Mouse (Mus musculus) granulocyte monocyte progenitor cell, adult 5-6 weeks (primary cell): ENCODE measurements around the gene Fam160b1. TPM values are rescaled to one million over a fixed set of nuclear protein-coding genes. Genes with fewer than 3 reads are reported as not detected.

Experiments
- ATAC-seq: replicated peaks from 2 replicates; pipeline ENCODE4 v1.8.0; 2016; ENCODE audit warnings: mild to moderate bottlenecking, moderate TSS enrichment, inconsistent platforms; ENCODE audit not compliant: poor library complexity, severe bottlenecking
- total RNA-seq, 2 experiments: library from RNA; stranded (forward) in 1 of 2; stranded (reverse) in 1 of 2; fragments of 200-712, 200-1000 nt in 1 of 2; fragments of >200 nt in 1 of 2; fragmentation: Nextera tagmentation in 1 of 2; gene quantifications; 2 replicates each; pipeline ENCODE4 v1.2.3; 2014 to 2017

The Fam160b1 gene
- total RNA-seq, 2 experiments from 2014 or later: 15.3 to 25.6 TPM

DNA sequence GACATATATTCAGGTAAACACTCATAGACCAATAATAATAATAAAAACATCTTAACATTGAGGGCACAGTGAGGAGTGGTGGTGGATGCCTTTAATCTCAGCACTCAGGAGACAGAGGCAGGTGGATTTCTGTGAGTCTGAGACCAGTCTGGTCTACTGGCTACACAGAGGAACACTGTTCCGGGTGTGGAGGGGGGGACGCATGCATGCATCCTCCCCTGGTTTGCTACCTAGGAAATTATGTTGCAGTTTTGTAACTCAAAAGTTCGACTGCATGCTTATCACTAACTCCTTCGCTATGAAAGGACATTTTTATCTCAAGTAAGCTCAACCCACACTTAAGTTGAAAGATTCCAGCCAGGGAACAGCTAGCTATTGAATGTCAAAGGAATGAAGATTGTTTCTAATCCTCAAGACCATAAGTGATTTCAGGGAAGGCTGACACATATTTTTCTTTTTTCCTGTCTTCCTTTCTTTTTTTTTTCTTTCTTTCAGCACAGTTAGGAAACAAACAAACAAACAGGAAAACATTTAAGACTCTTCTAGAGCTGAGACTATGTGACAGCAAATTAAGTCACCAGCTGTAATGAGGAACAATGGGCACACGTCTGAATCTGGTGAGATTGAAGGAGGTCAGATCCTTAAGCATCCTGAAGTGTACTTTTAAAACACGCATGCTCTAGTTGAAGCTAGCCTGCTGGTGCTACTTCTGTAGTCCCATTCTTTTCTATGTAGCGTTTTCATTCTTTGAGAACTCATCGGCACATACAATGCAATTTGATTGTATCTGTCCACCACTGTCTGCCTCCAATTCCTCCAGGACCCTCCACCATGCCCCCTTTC lies 19.4 kb upstream of the Fam160b1 start:
- ATAC-seq: no peak

DNA sequence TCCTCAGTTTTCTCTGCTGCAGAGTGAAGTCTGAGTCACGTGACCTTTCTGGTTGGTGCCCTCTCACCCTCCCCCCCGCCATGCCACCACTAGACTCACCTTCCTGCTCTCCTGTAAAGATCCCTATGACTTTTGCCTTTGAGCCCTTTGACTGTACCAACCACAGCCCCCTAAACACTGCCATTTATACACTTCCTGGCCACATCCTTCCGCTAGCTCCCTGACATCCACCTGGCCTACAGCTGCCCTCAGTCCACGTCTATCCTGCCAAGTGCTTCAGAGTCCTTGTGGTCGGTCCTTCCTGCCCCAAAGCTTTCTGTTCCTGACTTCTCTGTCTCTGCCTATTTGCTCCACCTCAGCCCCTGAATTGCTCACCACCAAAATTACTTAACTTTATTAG lies 16.6 kb upstream of the Fam160b1 start:
- peak; percentile 96 for ATAC-seq

DNA sequence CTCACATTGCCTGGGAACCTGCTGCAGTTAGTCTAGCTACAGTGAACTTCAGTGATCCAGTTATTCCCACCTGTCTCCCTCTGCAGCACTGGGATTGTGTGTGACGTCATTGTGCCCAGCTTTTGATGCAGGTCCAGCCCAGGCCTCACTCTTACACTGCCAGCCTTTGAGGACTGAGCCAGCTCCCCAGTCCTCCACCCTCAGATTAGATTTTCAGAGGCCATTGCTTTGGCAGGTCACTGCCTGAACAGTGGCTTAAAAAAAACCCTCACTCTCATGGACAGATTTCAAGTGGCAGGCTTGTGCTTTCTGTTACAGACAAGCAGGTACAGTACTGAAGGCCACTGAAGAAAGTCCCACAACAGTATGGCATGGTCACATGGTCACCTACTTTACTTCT lies 15.8 kb upstream of the Fam160b1 start:
- no peak for ATAC-seq

DNA sequence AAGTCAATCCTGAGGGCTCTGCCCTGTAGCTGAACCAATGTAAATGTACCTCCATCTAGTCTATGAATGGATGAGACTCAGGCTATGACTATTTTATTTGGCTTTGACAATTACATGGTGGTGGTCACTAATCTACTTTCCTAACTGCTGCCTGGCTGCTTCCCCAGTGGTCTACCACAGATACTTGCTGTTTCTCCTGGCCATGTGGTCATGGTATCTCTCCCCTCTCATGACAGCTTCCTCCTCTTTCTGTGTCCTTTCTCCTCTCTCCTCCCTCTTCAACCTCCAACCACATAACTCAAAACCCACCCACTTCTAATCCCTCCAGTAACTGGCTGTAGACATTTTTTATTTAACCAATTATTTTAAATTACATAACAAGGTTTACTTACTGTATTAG lies 11.4 kb upstream of the Fam160b1 start:
- peak; percentile 40 for ATAC-seq

DNA sequence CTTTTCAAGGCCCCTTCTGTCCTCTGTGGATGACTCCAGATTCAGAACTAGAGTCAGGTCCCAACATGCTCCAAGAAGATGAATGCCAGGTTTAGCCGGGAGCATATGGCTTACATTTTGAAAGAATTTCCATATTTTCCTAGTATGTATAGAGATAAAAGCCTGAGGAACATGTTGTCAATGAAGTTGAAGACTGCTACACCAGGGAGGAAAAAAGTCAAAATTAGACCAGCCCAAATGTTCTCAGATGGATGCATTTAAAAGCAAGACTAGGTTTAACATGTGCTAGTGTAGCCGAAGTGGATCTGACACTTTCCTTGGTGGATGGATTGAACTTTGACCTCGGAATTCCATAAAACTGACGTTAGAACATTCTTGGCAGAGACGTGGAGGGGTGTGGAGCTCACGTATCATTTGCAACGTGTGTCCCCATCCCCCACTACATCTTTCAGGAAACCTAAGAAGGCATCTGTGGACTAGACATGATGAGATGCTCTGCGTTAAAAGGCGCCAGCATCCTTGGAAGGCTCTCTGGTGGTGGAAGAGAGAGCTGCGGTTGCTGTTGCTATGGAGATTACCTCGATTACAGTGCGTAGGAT lies 8.0 kb upstream of the Fam160b1 start:
- ATAC-seq: no peak

DNA sequence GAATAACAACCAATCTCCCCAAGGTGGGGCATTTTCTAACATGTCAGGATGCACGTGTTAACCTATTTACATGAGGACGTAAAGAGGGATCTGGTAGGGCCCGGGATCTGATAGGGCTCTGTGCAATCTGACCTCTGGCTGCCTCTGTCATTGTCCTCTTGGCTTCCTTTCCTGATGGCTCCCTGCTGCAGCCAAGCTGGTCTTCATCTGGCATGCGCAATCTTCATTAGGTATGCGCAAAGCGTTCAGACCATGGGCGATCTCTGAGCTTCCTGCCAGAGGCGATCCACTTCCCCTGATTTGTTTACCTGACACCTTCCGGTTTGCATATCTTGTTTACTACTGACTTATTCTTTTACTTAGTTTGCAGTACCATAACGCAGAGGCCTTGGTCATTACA lies 7.3 kb upstream of the Fam160b1 start:
- ATAC-seq: no peak

DNA sequence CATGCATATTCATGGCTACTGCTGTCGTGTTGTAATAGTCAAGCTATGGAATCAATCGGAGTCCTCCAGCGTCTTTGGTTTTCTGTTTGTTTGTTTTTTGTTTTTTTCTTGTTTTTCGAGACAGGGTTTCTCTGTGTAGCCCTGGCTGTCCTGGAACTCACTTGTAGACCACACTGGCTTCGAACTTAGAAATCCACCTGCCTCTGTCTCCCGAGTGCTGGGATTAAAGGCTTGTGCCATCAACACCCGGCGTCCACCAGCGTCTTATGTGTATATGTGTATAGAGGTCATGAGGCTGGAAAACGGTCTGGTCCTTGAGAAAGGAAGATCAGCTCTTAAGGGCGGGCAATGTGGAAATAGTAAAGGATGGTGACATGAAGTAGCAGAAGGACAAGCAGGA lies 6.4 kb upstream of the Fam160b1 start:
- no peak for ATAC-seq

DNA sequence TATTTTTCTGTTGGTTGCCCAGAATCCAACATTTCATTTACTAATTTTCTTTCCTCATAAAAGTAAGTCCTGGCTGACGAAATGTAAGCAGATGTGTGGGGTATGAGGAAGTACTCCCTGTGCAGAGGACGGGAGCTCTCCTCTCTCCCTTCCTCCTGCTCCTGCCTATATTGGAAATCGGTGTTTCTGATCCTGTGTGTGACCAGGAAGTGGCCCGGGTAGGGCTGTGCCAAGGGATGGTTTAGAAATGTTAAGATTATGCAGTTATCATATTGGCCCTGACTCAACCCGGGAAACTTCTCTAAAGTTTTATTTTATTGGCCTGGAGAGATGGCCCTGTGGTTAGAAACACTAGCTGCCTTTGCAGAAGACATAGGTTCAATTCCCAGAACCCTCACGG lies 5.8 kb upstream of the Fam160b1 start:
- ATAC-seq: peak; percentile 61

DNA sequence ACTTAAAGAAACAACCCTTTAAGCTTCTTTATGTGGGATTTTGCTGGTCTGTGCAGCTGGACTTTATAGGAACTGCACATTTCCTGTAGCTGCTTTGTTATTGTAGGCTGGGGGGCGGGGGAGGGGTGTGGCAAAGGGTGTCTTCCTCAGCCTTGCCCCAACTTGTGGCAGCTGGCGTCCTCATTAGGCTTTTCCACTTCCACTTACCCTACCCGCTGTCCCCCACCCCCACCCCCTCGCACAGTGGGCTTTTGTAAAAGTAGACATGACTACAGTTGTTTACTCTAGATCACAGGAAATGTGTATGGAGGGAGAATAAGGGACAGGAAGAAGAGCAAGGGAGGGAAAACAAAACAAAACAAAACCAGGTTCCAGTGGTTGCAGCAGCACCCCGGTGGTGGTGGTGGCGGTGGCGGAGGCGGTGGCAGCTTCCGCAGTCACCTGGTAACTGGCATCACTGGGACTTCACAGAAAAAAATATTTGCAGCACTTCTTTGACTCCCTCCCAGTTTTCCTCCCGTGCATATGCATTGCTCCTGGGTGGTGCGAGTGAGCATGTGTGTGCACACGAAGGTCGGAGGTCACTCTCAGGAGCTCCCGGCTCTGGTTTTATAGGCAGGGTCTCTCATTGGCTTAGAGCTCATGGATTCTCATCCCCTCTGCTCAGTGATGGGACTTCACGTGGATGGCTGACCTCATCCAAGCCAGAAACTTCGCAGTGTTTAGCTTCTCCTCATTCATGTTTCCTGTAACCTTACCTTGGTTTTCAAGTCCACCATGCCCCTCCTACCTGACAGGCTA lies 4.8 kb upstream of the Fam160b1 start:
- ATAC-seq: peak; percentile 49

DNA sequence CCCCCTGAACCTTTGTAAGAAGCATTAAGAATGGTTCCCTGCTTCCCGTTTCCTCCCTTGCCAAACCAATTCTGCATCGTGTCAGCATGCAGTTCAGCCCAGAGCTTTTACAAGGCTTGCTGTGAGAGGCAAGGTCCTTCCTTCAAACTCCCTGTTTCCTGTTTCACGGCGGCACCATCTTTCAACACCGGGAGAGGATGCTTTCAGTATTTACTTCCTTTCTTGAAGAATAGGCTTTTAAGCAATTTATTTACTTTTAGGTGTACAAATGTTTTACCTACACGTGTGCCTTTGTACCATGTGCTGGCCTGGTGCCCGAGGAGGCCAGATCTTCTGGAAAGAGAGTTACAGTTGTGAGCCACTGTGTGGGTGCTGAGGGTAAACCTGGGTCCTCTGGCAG lies 4.2 kb upstream of the Fam160b1 start:
- ATAC-seq: peak; percentile 15

DNA sequence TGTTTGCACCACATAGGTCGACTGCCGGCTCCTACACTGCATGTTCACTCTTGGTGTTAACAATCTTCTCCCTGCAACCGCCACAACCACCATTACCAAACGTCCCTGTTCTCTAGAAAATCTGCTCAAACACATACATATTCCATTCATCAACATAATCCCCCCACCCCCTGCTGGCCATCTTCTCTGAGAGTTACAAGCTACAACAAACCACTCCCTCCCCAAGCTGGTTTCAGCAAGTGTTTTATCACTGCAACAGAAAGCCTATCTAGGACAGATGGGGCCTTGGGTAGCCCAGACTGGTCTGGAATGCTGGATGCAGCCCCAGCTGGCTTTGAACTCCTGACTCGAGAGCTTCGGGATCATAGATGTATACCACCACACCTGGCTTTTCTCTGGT lies 3.2 kb upstream of the Fam160b1 start:
- ATAC-seq: no peak

DNA sequence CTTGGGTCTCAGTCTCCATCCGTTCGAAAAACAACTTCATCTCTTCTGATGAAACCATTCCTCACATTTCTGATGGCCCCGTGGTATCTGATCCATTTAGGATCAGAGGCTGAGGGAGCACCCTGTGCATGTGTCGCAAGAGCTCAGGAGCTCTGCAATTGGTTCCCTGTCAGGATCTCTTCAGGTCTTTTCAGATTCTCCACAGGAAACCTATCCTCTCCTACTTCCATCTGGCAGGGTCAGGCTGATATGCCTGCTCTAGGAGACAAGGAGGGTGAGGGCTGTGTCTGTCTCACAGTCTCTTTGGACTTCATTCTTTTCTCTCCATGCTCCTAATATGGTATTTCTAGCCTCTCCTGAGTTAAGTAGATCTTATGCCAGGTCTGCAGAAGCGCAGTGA lies 2.7 kb upstream of the Fam160b1 start:
- no peak for ATAC-seq

DNA sequence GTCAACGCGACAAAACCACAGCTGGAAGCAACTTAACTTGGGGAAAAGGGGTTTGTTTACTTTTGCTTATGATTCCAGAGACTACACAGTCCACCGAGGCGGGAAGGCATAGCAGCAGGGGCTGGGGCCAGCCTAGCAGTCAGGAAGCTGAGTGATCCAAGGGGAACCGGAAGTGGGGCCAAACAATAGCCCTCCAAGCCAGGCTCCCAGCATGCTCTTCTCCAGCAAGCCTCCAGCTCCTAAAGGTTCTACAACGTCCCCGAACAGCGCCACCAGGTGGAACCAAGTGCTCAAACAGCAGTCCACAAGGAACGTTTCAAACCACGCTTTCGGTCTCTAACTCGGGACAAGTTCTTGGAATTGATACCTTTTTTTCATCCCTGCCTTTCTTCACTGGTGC lies 2.2 kb upstream of the Fam160b1 start:
- peak; percentile 49 for ATAC-seq

DNA sequence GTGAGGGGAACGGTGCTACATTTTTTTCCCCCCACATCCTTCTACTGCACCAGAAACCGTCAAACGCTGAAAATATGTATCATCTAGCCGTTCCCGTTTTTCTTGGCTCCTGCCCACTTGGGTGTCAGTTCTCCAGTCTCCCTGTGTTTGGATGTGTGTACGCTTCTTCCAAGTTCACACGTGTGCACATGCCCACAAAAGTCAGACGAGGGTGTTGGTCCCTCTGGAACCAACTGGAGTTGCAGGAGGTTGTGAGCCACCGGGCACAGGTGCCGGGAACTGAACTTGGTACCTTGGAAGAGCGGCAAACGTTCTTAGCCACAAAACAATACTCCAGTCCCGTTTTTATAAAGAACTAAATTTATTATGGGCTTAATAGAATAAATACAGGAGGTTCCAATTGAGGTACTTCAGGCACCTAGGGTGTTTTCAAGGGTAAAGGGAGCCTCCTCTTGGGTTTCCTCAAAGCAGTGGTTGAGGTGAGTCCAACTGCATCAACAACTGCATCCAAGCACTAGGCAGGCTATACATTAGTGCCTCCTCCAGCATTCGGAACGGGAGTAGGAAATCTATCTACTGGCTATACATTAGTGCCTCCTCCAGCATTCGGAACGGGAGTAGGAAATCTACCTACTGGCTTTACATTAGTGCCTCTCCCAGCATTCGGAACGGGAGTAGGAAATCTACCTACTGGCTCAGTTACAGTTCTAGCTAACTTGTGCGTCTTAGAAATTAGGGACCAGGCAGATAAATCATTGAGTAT lies 1.5 kb upstream of the Fam160b1 start:
- ATAC-seq: no peak

DNA sequence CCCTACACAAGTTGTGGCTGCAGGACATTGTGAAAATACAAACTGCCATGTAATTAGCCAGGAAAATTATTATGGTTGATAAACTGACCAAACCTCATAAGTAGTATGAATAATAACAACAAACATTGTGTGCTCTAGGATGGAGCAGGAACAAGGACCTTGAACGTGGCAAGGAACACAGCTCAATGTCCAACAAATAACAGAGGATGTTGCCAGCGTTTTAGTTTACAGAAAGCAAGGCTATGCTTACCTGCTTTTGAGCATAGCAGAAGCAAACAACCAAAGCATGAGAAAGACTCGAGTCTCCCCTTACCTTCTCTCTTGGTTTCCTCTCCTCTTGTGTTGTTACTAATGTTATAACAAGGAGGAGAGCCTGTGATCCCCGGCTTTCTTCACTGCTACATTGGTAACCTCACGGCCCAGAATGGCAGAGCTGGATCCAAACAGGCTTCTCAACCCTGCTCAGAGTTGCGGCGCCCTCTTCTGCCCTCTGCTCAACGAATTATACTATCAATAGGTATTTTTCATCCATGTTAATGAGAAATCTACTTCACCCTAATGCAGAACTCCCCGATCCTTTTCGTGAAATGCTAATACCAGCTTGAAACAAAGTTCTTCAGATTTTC lies 666 bp upstream of the Fam160b1 start:
- ATAC-seq: no peak

DNA sequence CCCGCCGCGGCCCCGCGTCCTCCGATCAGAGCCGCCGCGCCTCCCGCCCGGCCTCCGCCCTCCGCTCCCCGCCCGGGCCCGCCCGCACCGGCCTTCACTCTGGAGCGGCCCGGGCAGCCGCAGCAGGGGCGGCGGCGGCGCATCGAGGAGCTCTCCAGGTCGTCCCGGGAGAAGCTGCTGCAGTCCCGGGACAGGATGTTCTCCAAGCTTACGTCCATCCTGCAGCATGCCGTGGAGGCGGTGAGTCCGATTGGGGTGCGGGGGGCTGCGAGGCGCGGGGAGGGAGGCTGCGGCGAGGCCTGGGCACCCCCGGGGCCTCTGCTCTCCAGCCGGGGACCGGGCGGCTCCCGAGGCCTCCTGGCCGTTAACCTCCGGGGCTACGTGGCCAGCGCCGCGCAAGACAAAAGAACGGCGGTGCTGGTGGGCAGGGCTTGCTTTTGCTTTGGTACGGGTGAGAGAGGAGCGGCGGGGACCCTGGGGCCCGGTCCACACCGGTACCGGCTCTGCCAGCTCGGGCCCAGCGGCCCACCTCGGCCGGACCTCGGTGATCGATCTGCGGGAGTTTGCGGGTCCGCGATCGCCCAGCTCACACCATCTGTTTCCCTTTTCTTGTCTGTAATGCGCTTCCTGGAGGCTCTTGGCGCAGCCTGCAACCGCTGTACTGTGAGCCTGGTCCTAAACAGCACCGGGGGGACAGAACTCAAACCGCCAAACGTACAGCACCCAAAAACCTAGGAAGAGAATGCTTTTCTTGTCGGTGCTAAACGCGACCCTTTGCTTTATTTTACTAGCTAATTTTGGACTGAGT lies 855 bp downstream of the Fam160b1 start:
- peak; percentile 21 for ATAC-seq

DNA sequence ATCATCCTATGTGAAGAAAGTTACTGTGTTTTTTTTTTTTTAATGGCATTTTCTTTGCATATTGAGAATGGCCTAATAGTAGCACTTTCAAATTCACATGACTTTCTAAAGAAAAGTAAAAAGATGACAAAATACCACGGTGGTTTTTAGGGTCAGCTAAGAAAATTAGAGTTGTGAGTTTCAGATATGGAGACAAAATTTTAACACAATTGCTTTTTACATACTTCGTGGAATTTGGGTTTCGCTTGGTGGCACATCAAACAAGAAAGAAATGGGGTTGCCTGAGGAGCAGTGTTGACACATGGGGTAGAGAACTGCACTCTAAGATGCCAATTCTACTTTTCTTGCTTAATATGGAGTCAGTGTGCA lies 1.4 kb downstream of the Fam160b1 start:
- no peak for ATAC-seq

DNA sequence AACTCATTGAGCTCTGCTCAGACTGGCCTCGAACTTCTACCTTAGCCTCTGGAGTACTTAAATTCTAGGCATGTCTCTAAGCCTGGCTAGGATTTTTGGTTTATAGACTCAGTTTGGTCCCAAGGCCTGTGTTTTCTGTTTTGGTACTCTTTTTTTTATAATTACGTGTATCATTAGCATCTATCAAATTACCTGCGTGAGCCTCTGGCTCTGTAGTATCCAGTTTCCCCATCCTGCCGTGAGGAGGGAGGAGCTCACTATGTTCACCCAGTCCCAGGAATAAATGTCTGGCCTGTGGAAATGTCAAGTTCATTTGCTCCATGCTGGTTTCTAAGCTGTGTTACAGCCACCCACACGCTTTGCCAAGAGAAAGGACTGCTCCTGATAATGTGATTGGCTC lies 2.1 kb downstream of the Fam160b1 start:
- ATAC-seq: no peak

DNA sequence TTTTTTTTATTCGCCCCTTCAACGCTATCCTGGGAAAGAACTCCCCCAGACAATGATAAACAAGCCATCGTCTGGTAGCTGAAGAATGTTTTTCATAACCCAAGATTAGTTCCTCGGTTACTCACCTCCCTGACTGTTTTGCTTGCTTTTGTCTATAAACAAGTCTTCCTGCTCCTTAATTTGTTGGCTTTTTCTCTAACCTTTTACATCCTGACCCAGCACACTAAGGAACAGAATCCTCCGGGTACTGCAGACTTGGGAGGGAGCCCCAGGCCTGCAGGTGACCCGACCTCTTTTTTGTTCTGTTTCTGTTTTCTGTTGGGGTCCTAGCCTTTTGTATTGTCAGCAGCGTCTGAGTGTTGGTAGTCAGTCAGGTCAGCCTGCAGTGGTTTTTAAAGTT lies 2.6 kb downstream of the Fam160b1 start:
- ATAC-seq: no peak
